Mouse (Mus musculus): Measurements from ENCODE around the gene Flrt2. TPM values are rescaled to one million over a fixed set of nuclear protein-coding genes. Genes with fewer than 3 reads are reported as not detected.
A peak's percentile ranks its signal among the peaks of the same experiment; 100 is the strongest.

Gene Flrt2
- polyA plus RNA-seq, 1 experiment: 7.6 TPM

- Histone ChIP-seq H3ac (ENCODE audit: control insufficient read depth, insufficient read length, low read depth) (peak overlapping the region; percentile 69), H3K36me3 (ENCODE audit: control insufficient read depth, insufficient read depth) (no peaks in the 10 kb centered on the region), H3K4me3 (ENCODE audit: insufficient read depth, poor library complexity, severe bottlenecking) (peak overlapping the region; percentile 79), H3K79me2 (ENCODE audit: control insufficient read depth, insufficient read depth) (peaks cover 51% of the 10 kb centered on the region), H3K79me3 (ENCODE audit: low read depth) (peaks cover 41% of the 10 kb centered on the region), H3K27me3 (ENCODE audit: control insufficient read depth, insufficient read depth, insufficient read length) (no peaks in the 10 kb centered on the region)
- TF ChIP-seq MYOG (IDR thresholded peaks at IDR 0.05; ENCODE audit: control insufficient read depth, extremely low read depth, insufficient read length) (no peak), MYOD1 (IDR thresholded peaks at IDR 0.05; ENCODE audit: control insufficient read depth, insufficient read length, low read depth) (no peak), FOSL1 (IDR thresholded peaks at IDR 0.05; ENCODE audit: insufficient read depth, low read length, poor library complexity, severe bottlenecking) (no peak), CTCF (IDR thresholded peaks at IDR 0.05; ENCODE audit: control insufficient read depth, insufficient read depth, insufficient read length) (peak; percentile 17), MAX (IDR thresholded peaks at IDR 0.05) (peak; percentile 12), CEBPB (IDR thresholded peaks at IDR 0.05; ENCODE audit: low read depth) (no peak), USF1 (IDR thresholded peaks at IDR 0.05; ENCODE audit: low read depth) (no peak)
Measured at GRCm38 (mm10) chr12:95694991-95695833, 3.2 kb downstream of the Flrt2 start.

- Histone ChIP-seq H3K79me3 (ENCODE audit: low read depth) (peaks cover 49% of the 10 kb centered on the region), H3K27me3 (ENCODE audit: control insufficient read depth, insufficient read depth, insufficient read length) (no peaks in the 10 kb centered on the region), H3K4me3 (ENCODE audit: insufficient read depth, poor library complexity, severe bottlenecking) (peak overlapping the region; percentile 79), H3ac (ENCODE audit: control insufficient read depth, insufficient read length, low read depth) (peak overlapping the region; percentile 69), H3K79me2 (ENCODE audit: control insufficient read depth, insufficient read depth) (peaks cover 59% of the 10 kb centered on the region), H3K36me3 (ENCODE audit: control insufficient read depth, insufficient read depth) (peaks cover 2% of the 10 kb centered on the region)
- TF ChIP-seq CTCF (IDR thresholded peaks at IDR 0.05; ENCODE audit: control insufficient read depth, insufficient read depth, insufficient read length) (peak; percentile 3), MAX (IDR thresholded peaks at IDR 0.05) (no peak), CEBPB (IDR thresholded peaks at IDR 0.05; ENCODE audit: low read depth) (no peak)
Measured at GRCm38 (mm10) chr12:95695834-95696521, 4.0 kb downstream of the Flrt2 start.

GRCm38 (mm10) chr12:95696522-95697025 lies 4.5 kb downstream of the Flrt2 start:
- no peaks in the 10 kb centered on the region for H3K27me3 ChIP-seq (ENCODE audit: control insufficient read depth, insufficient read depth, insufficient read length)
- peaks cover 4% of the 10 kb centered on the region for H3K36me3 ChIP-seq (ENCODE audit: control insufficient read depth, insufficient read depth)
- no peak for TF ChIP-seq FOSL1 (IDR thresholded peaks at IDR 0.05; ENCODE audit: insufficient read depth, low read length, poor library complexity, severe bottlenecking)
- peak overlapping the region; percentile 79 for H3K4me3 ChIP-seq (ENCODE audit: insufficient read depth, poor library complexity, severe bottlenecking)
- peaks cover 51% of the 10 kb centered on the region for H3K79me3 ChIP-seq (ENCODE audit: low read depth)
- peaks cover 65% of the 10 kb centered on the region for H3K79me2 ChIP-seq (ENCODE audit: control insufficient read depth, insufficient read depth)
- H3ac ChIP-seq (ENCODE audit: control insufficient read depth, insufficient read length, low read depth): peak overlapping the region; percentile 81

- H3K79me2 ChIP-seq (ENCODE audit: control insufficient read depth, insufficient read depth): peaks cover 84% of the 10 kb centered on the region
- H3K36me3 ChIP-seq (ENCODE audit: control insufficient read depth, insufficient read depth): peaks cover 4% of the 10 kb centered on the region
- peaks cover 62% of the 10 kb centered on the region for H3K79me3 ChIP-seq (ENCODE audit: low read depth)
- H3ac ChIP-seq (ENCODE audit: control insufficient read depth, insufficient read length, low read depth): no peak overlapping the region
- TF ChIP-seq USF1 (IDR thresholded peaks at IDR 0.05; ENCODE audit: low read depth): no peak
- no peaks in the 10 kb centered on the region for H3K27me3 ChIP-seq (ENCODE audit: control insufficient read depth, insufficient read depth, insufficient read length)
- H3K4me3 ChIP-seq (ENCODE audit: insufficient read depth, poor library complexity, severe bottlenecking): no peak overlapping the region
Measured at GRCm38 (mm10) chr12:95698556-95698955, 6.5 kb downstream of the Flrt2 start.

DNA sequence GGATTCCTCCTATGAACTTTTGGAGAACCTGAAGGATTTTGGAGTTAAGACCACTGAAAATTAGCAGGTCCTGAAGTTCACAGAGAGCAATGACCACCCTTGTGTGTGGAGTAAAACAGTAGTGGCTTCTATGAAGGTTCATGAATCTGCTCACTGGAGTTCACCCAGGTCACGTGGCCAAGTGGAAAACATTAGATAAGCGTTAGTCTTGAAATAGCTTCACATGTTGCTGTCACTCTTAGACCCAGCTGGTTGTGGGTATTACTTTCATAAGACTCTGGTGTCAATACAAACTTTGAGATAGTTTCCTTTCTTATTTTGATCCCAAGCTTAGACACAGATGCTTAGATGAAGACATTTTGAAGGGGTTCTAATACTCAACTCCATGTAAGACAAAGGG lies 8.7 kb downstream of the Flrt2 start:
- Histone ChIP-seq H3K27me3 (ENCODE audit: control insufficient read depth, insufficient read depth, insufficient read length) (no peaks in the 10 kb centered on the region), H3K36me3 (ENCODE audit: control insufficient read depth, insufficient read depth) (peaks cover 4% of the 10 kb centered on the region), H3K79me3 (ENCODE audit: low read depth) (peaks cover 71% of the 10 kb centered on the region), H3K4me3 (ENCODE audit: insufficient read depth, poor library complexity, severe bottlenecking) (no peak overlapping the region), H3K79me2 (ENCODE audit: control insufficient read depth, insufficient read depth) (peaks cover 100% of the 10 kb centered on the region), H3ac (ENCODE audit: control insufficient read depth, insufficient read length, low read depth) (no peak overlapping the region)
- peak; percentile 88 for TF ChIP-seq USF1 (IDR thresholded peaks at IDR 0.05; ENCODE audit: low read depth)
- no peak for TF ChIP-seq MYOG (IDR thresholded peaks at IDR 0.05; ENCODE audit: control insufficient read depth, extremely low read depth, insufficient read length)
- peak; percentile 81 for TF ChIP-seq MYOD1 (IDR thresholded peaks at IDR 0.05; ENCODE audit: control insufficient read depth, insufficient read length, low read depth)
- TF ChIP-seq CEBPB (IDR thresholded peaks at IDR 0.05; ENCODE audit: low read depth): no peak

- H3ac ChIP-seq (ENCODE audit: control insufficient read depth, insufficient read length, low read depth): no peak overlapping the region
- no peak for TF ChIP-seq CTCF (IDR thresholded peaks at IDR 0.05; ENCODE audit: control insufficient read depth, insufficient read depth, insufficient read length)
- TF ChIP-seq MYOD1 (IDR thresholded peaks at IDR 0.05; ENCODE audit: control insufficient read depth, insufficient read length, low read depth): no peak
- no peak for TF ChIP-seq USF1 (IDR thresholded peaks at IDR 0.05; ENCODE audit: low read depth)
- no peak for TF ChIP-seq CEBPB (IDR thresholded peaks at IDR 0.05; ENCODE audit: low read depth)
- no peak for TF ChIP-seq MYOG (IDR thresholded peaks at IDR 0.05; ENCODE audit: control insufficient read depth, extremely low read depth, insufficient read length)
- TF ChIP-seq MAX (IDR thresholded peaks at IDR 0.05): no peak
- TF ChIP-seq FOSL1 (IDR thresholded peaks at IDR 0.05; ENCODE audit: insufficient read depth, low read length, poor library complexity, severe bottlenecking): no peak
- peaks cover 67% of the 10 kb centered on the region for H3K79me3 ChIP-seq (ENCODE audit: low read depth)
- no peak overlapping the region for H3K4me3 ChIP-seq (ENCODE audit: insufficient read depth, poor library complexity, severe bottlenecking)
- H3K36me3 ChIP-seq (ENCODE audit: control insufficient read depth, insufficient read depth): peaks cover 4% of the 10 kb centered on the region
- H3K79me2 ChIP-seq (ENCODE audit: control insufficient read depth, insufficient read depth): peaks cover 100% of the 10 kb centered on the region
- H3K27me3 ChIP-seq (ENCODE audit: control insufficient read depth, insufficient read depth, insufficient read length): no peaks in the 10 kb centered on the region
Measured at GRCm38 (mm10) chr12:95701580-95701979, 9.6 kb downstream of the Flrt2 start.
